Mouse (Mus musculus) lung, adult 2 months (tissue): Measurements from ENCODE around the gene Gpsm1.
"Not testable (repeated sequence)": the region's sequence is repeated elsewhere in the genome, so short reads cannot be mapped to it uniquely, and the experiment has no call there.

Experiments used
- CTCF ChIP-seq: fragments of 200-500 bp; IDR thresholded peaks from 2 replicates; pipeline ENCODE4 v1.5.1; 2011; ENCODE audit warnings: mild to moderate bottlenecking, low read length, control low read depth; ENCODE audit not compliant: insufficient read depth
- POLR2A ChIP-seq: fragments of 200-500 bp; IDR thresholded peaks from 2 replicates; pipeline ENCODE4 v1.6.1; 2011; ENCODE audit warnings: low read depth, mild to moderate bottlenecking, control low read depth, low read length, borderline replicate concordance; ENCODE audit errors: extremely low read depth

DNA sequence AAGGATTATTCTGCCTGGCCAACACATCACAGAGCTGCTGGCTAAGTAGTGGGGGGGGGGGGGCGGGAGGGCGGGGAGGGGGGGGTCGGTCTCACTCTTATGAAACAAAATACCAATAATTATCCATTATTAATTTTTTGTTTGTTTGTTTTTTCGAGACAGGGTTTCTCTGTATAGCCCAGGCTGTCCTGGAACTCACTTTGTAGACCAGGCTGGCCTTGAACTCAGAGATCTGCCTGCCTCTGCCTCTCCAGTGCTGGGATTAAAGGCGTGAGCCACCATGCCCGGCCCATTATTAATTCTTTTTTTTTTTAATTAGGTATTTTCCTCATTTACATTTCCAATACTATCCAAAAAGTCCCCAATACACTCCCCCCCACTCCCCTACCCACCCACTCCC, 65.6 kb downstream of the Gpsm1 start:
- not testable (repeated sequence) for TF ChIP-seq POLR2A, CTCF
